Mouse (Mus musculus): Measurements from ENCODE around the gene Cpsf4l. TPM values are rescaled to one million over a fixed set of nuclear protein-coding genes. Genes with fewer than 3 reads are reported as not detected.

Cpsf4l gene
- total RNA-seq (2012; rRNA removed), result 19.6 and 35.0 TPM in 2 replicates

DNA sequence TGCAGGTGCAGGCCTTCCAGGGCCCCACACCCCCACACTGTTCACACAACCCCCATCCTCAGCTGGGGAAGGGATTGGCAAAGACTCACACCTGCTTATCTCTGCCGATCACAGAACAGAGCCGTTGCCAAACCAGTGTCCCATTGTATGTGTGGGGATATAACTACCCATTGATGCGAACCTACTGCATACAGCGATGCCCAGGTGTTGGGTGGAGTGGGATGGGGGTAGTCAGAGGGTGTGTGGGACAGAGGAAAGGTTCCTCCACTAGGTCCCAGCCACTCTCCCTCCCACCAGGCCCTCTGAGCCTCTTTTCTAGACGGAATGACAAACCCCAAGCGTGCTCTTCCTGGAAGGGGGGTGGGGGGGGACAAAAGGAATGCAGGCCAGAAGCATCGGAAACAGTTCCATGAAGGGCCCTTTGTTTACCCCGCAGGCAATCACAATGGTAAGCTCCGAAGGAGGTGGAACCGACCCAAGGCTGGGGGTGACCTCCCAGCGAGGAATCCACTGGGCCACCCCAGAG lies at the start of gene Cpsf4l:
Cpsf4l (minus strand) TSS at position 287 of the 526 bp plus-strand sequence.
- Histone ChIP-seq H3K4me1 (ENCODE audit: control insufficient read depth in 2 of 2, insufficient read depth in 2 of 2, low read length in 2 of 2, poor library complexity in 1 of 2) (peaks cover 5 to 18% of the 10 kb centered on the region in 2 experiments; a peak in 3 of 4 replicates), H3K4me3 (ENCODE audit: insufficient read depth in 1 of 2, low read depth in 1 of 2, low read length in 2 of 2, poor library complexity in 1 of 2, severe bottlenecking in 1 of 2) (peak within 1 kb of the TSS; percentile 46 to 62), H3K36me3 (ENCODE audit: control insufficient read depth, insufficient read depth, low read length, poor library complexity, severe bottlenecking) (no peaks in the 10 kb centered on the region; the same call in 1 of the 2 replicates), H3K27ac (ENCODE audit: insufficient read depth, low read depth, low read length, poor library complexity, severe bottlenecking) (peak within 1 kb of the TSS; percentile 99), H3K9ac (ENCODE audit: insufficient read depth, low read depth, low read length, poor library complexity, severe bottlenecking) (peak within 1 kb of the TSS; percentile 67), H3K9me3 (ENCODE audit: control insufficient read depth, insufficient read depth, low read depth, low read length) (no peaks in the 10 kb centered on the region)
- in situ Hi-C loops (cut with MboI; ENCODE audit: low sequenced_read_pairs in 2 of 2, unreplicated experiment in 2 of 2), result loop anchor here in 1 of 2 experiments (10.0 kb wide), 1 partner anchor 105 kb away; no protein-coding TSS in a partner anchor
- TF ChIP-seq CHD2 (IDR thresholded peaks at IDR 0.05; ENCODE audit: low read depth, low read length), result no peak
- peak; percentile 90 for DNase-seq (ENCODE audit: low read depth, low spot score)

DNA sequence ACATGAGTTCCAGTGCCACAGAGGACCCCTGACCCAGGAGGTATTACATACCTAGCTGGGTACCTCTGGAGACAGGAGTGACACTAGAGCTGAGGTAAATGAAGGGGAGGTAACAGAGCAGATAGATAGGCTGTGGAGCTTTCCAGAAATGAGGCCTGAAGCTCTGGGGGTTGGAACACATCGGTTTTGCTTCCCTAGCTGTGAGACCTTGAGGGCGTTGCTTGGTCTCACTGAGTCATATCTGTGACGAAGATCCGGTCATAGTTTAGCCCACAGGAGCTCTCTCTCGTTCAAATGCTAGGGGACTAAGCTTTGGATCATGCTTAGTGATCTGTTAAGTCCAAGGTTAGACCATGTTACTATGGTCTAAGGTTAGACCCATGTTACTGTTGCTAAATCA lies 49.0 kb upstream of the Cpsf4l start:
- no peak for DNase-seq (ENCODE audit: low read depth, low spot score)
- H3K9me3 ChIP-seq (ENCODE audit: control insufficient read depth, insufficient read depth, low read depth, low read length), result no peaks in the 10 kb centered on the region
- TF ChIP-seq ZNF384 (IDR thresholded peaks at IDR 0.05; ENCODE audit: low read depth, low read length), result no peak
- no peak for TF ChIP-seq HCFC1 (IDR thresholded peaks at IDR 0.05; ENCODE audit: borderline replicate concordance, insufficient read depth, low read length)
- no peak for TF ChIP-seq ZC3H11A (IDR thresholded peaks at IDR 0.05; ENCODE audit: borderline replicate concordance, low read depth, low read length)
- TF ChIP-seq MAFK (IDR thresholded peaks at IDR 0.05; ENCODE audit: insufficient read depth, low read depth, low read length), result no peak
- TF ChIP-seq CHD2 (IDR thresholded peaks at IDR 0.05; ENCODE audit: low read depth, low read length), result no peak
- peaks cover 5 to 9% of the 10 kb centered on the region in 2 experiments for H3K4me1 ChIP-seq (ENCODE audit: control insufficient read depth in 2 of 2, insufficient read depth in 2 of 2, low read length in 2 of 2, poor library complexity in 1 of 2)
- in situ Hi-C loops (cut with MboI; ENCODE audit: low sequenced_read_pairs in 2 of 2, unreplicated experiment in 2 of 2), result no loop called here
- no peak overlapping the region for H3K4me3 ChIP-seq (ENCODE audit: insufficient read depth in 1 of 2, low read depth in 1 of 2, low read length in 2 of 2, poor library complexity in 1 of 2, severe bottlenecking in 1 of 2)
- H3K36me3 ChIP-seq (ENCODE audit: control insufficient read depth, insufficient read depth, low read length, poor library complexity, severe bottlenecking), result no peaks in the 10 kb centered on the region
- H3K9ac ChIP-seq (ENCODE audit: insufficient read depth, low read depth, low read length, poor library complexity, severe bottlenecking), result no peak overlapping the region
- H3K27ac ChIP-seq (ENCODE audit: insufficient read depth, low read depth, low read length, poor library complexity, severe bottlenecking), result no peak overlapping the region

DNA sequence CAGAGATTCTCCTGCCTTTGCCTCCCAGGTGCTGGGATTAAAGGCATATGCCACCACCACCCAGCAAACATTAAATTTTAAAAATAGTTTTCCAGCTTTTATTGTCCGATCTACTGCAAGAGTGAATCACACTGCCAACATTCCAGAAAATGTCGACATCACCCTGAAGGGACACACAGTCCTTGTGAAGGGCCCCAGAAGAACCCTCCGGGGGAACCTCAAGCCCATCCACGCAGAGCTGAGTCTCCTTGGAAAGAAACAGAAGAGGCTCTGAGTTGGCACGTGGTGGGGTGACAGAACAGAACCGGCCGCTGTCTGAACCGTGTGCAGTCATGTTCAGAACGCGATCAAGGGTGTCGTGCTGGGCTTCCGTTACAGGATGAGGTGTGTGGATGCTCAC lies 46.8 kb upstream of the Cpsf4l start:
- Histone ChIP-seq H3K9ac (ENCODE audit: insufficient read depth, low read depth, low read length, poor library complexity, severe bottlenecking) (no peak overlapping the region), H3K4me3 (ENCODE audit: insufficient read depth in 1 of 2, low read depth in 1 of 2, low read length in 2 of 2, poor library complexity in 1 of 2, severe bottlenecking in 1 of 2) (no peak overlapping the region), H3K9me3 (ENCODE audit: control insufficient read depth, insufficient read depth, low read depth, low read length) (no peaks in the 10 kb centered on the region), H3K4me1 (ENCODE audit: control insufficient read depth in 2 of 2, insufficient read depth in 2 of 2, low read length in 2 of 2, poor library complexity in 1 of 2) (peaks cover 0 to 11% of the 10 kb centered on the region in 2 experiments; a peak in 3 of 4 replicates), H3K27ac (ENCODE audit: insufficient read depth, low read depth, low read length, poor library complexity, severe bottlenecking) (no peak overlapping the region), H3K36me3 (ENCODE audit: control insufficient read depth, insufficient read depth, low read length, poor library complexity, severe bottlenecking) (no peaks in the 10 kb centered on the region)
- no peak for DNase-seq (ENCODE audit: low read depth, low spot score)
- in situ Hi-C loops (cut with MboI; ENCODE audit: low sequenced_read_pairs in 2 of 2, unreplicated experiment in 2 of 2), result no loop called here
- TF ChIP-seq MAFK (IDR thresholded peaks at IDR 0.05; ENCODE audit: insufficient read depth, low read depth, low read length), result no peak
- TF ChIP-seq ZC3H11A (IDR thresholded peaks at IDR 0.05; ENCODE audit: borderline replicate concordance, low read depth, low read length), result no peak
- no peak for TF ChIP-seq ZNF384 (IDR thresholded peaks at IDR 0.05; ENCODE audit: low read depth, low read length)

DNA sequence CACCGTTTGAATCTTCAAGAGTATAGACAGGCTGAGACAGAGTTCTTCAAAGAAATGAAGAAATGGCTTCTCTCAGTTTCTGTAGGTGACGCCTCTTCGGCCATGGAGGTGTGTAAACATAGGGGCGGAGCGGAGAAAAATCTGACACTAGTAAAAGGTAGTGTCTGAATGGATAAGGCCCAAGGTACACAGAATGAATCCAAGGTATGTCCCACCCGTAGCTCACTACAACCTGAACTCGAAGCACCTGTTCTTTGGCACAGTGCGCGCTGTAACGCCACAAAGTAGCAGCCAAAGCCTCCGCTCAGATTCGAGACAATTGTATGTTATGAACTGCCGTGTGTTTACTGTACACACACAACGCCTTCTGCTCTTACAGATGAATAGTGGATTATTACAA lies 46.1 kb upstream of the Cpsf4l start:
- TF ChIP-seq CHD2 (IDR thresholded peaks at IDR 0.05; ENCODE audit: low read depth, low read length) (no peak), ZNF384 (IDR thresholded peaks at IDR 0.05; ENCODE audit: low read depth, low read length) (no peak), HCFC1 (IDR thresholded peaks at IDR 0.05; ENCODE audit: borderline replicate concordance, insufficient read depth, low read length) (no peak), ZC3H11A (IDR thresholded peaks at IDR 0.05; ENCODE audit: borderline replicate concordance, low read depth, low read length) (no peak), MAFK (IDR thresholded peaks at IDR 0.05; ENCODE audit: insufficient read depth, low read depth, low read length) (no peak)
- peaks cover 0 to 11% of the 10 kb centered on the region in 2 experiments; a peak in 3 of 4 replicates for H3K4me1 ChIP-seq (ENCODE audit: control insufficient read depth in 2 of 2, insufficient read depth in 2 of 2, low read length in 2 of 2, poor library complexity in 1 of 2)
- no peaks in the 10 kb centered on the region for H3K9me3 ChIP-seq (ENCODE audit: control insufficient read depth, insufficient read depth, low read depth, low read length)
- H3K9ac ChIP-seq (ENCODE audit: insufficient read depth, low read depth, low read length, poor library complexity, severe bottlenecking), result no peak overlapping the region
- no peak overlapping the region for H3K27ac ChIP-seq (ENCODE audit: insufficient read depth, low read depth, low read length, poor library complexity, severe bottlenecking)
- no peaks in the 10 kb centered on the region for H3K36me3 ChIP-seq (ENCODE audit: control insufficient read depth, insufficient read depth, low read length, poor library complexity, severe bottlenecking)
- in situ Hi-C loops (cut with MboI; ENCODE audit: low sequenced_read_pairs in 2 of 2, unreplicated experiment in 2 of 2), result no loop called here
- H3K4me3 ChIP-seq (ENCODE audit: insufficient read depth in 1 of 2, low read depth in 1 of 2, low read length in 2 of 2, poor library complexity in 1 of 2, severe bottlenecking in 1 of 2), result no peak overlapping the region
- DNase-seq (ENCODE audit: low read depth, low spot score), result no peak

- H3K36me3 ChIP-seq (ENCODE audit: control insufficient read depth, insufficient read depth, low read length, poor library complexity, severe bottlenecking), result no peaks in the 10 kb centered on the region
- H3K27ac ChIP-seq (ENCODE audit: insufficient read depth, low read depth, low read length, poor library complexity, severe bottlenecking), result no peak overlapping the region
- no peak for DNase-seq (ENCODE audit: low read depth, low spot score)
- TF ChIP-seq CHD2 (IDR thresholded peaks at IDR 0.05; ENCODE audit: low read depth, low read length), result no peak
- no peak for TF ChIP-seq ZC3H11A (IDR thresholded peaks at IDR 0.05; ENCODE audit: borderline replicate concordance, low read depth, low read length)
- TF ChIP-seq ZNF384 (IDR thresholded peaks at IDR 0.05; ENCODE audit: low read depth, low read length), result no peak
- no peak for TF ChIP-seq MAFK (IDR thresholded peaks at IDR 0.05; ENCODE audit: insufficient read depth, low read depth, low read length)
- no peak for TF ChIP-seq HCFC1 (IDR thresholded peaks at IDR 0.05; ENCODE audit: borderline replicate concordance, insufficient read depth, low read length)
- H3K9ac ChIP-seq (ENCODE audit: insufficient read depth, low read depth, low read length, poor library complexity, severe bottlenecking), result no peak overlapping the region
- peaks cover 0 to 12% of the 10 kb centered on the region in 2 experiments; a peak in 3 of 4 replicates for H3K4me1 ChIP-seq (ENCODE audit: control insufficient read depth in 2 of 2, insufficient read depth in 2 of 2, low read length in 2 of 2, poor library complexity in 1 of 2)
- no peak overlapping the region for H3K4me3 ChIP-seq (ENCODE audit: insufficient read depth in 1 of 2, low read depth in 1 of 2, low read length in 2 of 2, poor library complexity in 1 of 2, severe bottlenecking in 1 of 2)
- in situ Hi-C loops (cut with MboI; ENCODE audit: low sequenced_read_pairs in 2 of 2, unreplicated experiment in 2 of 2), result no loop called here
- no peaks in the 10 kb centered on the region for H3K9me3 ChIP-seq (ENCODE audit: control insufficient read depth, insufficient read depth, low read depth, low read length)
Measured at GRCm38 (mm10) chr11:113754845-113755244, 45.0 kb upstream of the Cpsf4l start.
